Mouse (Mus musculus): ENCODE measurements around the gene Cyp2e1. TPM values are rescaled to one million over a fixed set of nuclear protein-coding genes. Genes with fewer than 3 reads are reported as not detected.

Cyp2e1 gene
- total RNA-seq (2014; rRNA removed) (not detected in 2 replicates), polyA plus RNA-seq (2015; fragmentation: Nextera tagmentation; extraction: Ambion mirVana) (not detected in 2 replicates)

DNA sequence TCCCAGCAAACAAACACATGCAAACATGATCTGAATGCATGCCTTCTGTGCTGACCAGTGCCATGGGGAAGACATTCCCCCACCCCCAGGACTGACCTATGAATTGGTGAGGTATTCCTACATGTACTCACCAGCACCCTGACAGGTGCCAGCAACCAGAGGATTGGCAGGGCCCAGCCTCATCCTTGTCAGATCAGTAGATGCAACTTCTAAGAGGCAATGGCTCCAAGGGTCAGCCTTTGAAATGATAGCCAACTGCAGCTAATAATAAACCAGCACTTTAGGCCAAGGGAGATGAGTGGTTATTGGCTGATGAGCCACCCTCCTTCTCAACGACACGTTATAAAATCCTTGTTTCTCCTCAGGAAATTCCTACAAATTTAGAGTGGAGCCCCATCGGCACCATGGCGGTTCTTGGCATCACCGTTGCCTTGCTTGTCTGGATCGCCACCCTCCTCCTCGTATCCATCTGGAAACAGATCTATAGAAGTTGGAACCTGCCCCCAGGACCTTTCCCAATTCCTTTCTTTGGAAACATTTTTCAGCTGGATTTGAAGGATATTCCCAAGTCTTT, at the start of gene Cyp2e1:
Cyp2e1 (plus strand) TSS at position 293 of the 574 bp plus-strand sequence.
- no peak within 1 kb of the TSS for H3K27ac ChIP-seq (ENCODE audit: low read depth, low read length)
- no peak for ATAC-seq
- WGBS = 90% methylated on average over 7 of the region's 7 CpGs
- no peak for DNase-seq
- H3K27me3 ChIP-seq (ENCODE audit: insufficient read depth, low read length) = no peaks in the 10 kb centered on the region
- H3K36me3 ChIP-seq (ENCODE audit: insufficient read depth) = no peaks in the 10 kb centered on the region
- no peak within 1 kb of the TSS for H3K4me2 ChIP-seq (ENCODE audit: low read depth)
- H3K4me1 ChIP-seq (ENCODE audit: insufficient read depth) = no peaks in the 10 kb centered on the region
- no peak within 1 kb of the TSS for H3K9ac ChIP-seq
- H3K4me3 ChIP-seq (ENCODE audit: low read depth, low read length) = no peak within 1 kb of the TSS
- no peaks in the 10 kb centered on the region for H3K9me3 ChIP-seq (ENCODE audit: low read length)
- TF ChIP-seq CTCF (IDR thresholded peaks at IDR 0.05; ENCODE audit: low read depth) = no peak

GRCm38 (mm10) chr7:140717155-140718055, 46.1 kb upstream of the Cyp2e1 start:
- Histone ChIP-seq H3K4me3 (ENCODE audit: low read depth, low read length) (no peak overlapping the region), H3K4me1 (ENCODE audit: insufficient read depth) (no peaks in the 10 kb centered on the region), H3K9ac (no peak overlapping the region), H3K4me2 (ENCODE audit: low read depth) (no peak overlapping the region), H3K27me3 (ENCODE audit: insufficient read depth, low read length) (no peaks in the 10 kb centered on the region), H3K9me3 (ENCODE audit: low read length) (no peaks in the 10 kb centered on the region), H3K27ac (ENCODE audit: low read depth, low read length) (no peak overlapping the region), H3K36me3 (ENCODE audit: insufficient read depth) (no peaks in the 10 kb centered on the region)
- TF ChIP-seq CTCF (IDR thresholded peaks at IDR 0.05; ENCODE audit: low read depth) = no peak
- 88% methylated on average over 7 of the region's 7 CpGs for WGBS
- no peak for DNase-seq
- no peak for ATAC-seq

DNA sequence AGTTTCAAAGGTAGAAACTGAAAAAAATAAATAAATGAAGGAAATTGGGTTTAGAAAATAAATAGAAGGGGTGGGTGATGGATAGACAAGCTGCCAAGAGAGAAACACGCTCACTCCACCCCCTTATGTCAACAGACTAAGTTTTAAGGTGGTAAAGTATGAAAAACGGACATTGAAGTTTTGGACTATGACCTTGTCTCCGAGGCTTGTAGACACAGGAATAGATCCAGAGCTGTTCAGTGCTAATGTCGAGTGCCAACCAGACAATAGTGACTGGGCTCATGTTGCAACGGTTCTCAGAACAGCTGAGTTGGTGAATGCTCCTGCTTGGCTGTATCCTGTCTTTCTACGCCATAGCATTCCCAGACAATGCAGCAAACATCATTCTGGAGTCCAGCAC, 42.4 kb upstream of the Cyp2e1 start:
- Histone ChIP-seq H3K27ac (ENCODE audit: low read depth, low read length) (no peak overlapping the region), H3K9ac (no peak overlapping the region), H3K36me3 (ENCODE audit: insufficient read depth) (no peaks in the 10 kb centered on the region), H3K4me2 (ENCODE audit: low read depth) (no peak overlapping the region), H3K9me3 (ENCODE audit: low read length) (no peaks in the 10 kb centered on the region), H3K4me3 (ENCODE audit: low read depth, low read length) (no peak overlapping the region), H3K4me1 (ENCODE audit: insufficient read depth) (no peaks in the 10 kb centered on the region), H3K27me3 (ENCODE audit: insufficient read depth, low read length) (no peaks in the 10 kb centered on the region)
- TF ChIP-seq CTCF (IDR thresholded peaks at IDR 0.05; ENCODE audit: low read depth) = no peak
- 76% methylated on average over 6 of the region's 6 CpGs for WGBS
- DNase-seq (no peak), ATAC-seq (no peak)

DNA sequence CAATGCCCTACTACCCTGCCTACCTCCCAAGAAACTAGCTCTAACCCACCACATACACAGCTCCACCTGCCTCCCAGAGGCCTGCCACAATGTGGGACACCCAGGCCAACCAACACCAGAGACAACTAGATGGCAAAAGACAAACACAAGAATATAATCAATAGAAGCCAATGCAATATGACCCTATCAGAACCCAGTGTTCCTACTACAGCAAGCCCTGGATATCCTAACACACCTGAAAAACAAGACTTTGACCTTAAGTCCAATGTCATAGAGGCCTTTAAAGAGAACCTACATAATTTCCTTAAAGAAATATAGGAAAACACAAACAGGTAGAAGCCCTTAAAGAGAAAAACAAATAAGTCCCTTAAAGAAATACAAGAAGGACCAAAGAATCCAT, 38.0 kb upstream of the Cyp2e1 start:
- no peak for TF ChIP-seq CTCF (IDR thresholded peaks at IDR 0.05; ENCODE audit: low read depth)
- Histone ChIP-seq H3K27me3 (ENCODE audit: insufficient read depth, low read length) (no peaks in the 10 kb centered on the region), H3K36me3 (ENCODE audit: insufficient read depth) (no peaks in the 10 kb centered on the region), H3K4me1 (ENCODE audit: insufficient read depth) (no peaks in the 10 kb centered on the region), H3K4me2 (ENCODE audit: low read depth) (no peak overlapping the region), H3K9me3 (ENCODE audit: low read length) (no peaks in the 10 kb centered on the region), H3K4me3 (ENCODE audit: low read depth, low read length) (no peak overlapping the region), H3K27ac (ENCODE audit: low read depth, low read length) (no peak overlapping the region), H3K9ac (no peak overlapping the region)
- DNase-seq (no peak), ATAC-seq (no peak)

GRCm38 (mm10) chr7:140733162-140733561, 30.4 kb upstream of the Cyp2e1 start:
- Histone ChIP-seq H3K27me3 (ENCODE audit: insufficient read depth, low read length) (no peaks in the 10 kb centered on the region), H3K9ac (no peak overlapping the region), H3K27ac (ENCODE audit: low read depth, low read length) (no peak overlapping the region), H3K9me3 (ENCODE audit: low read length) (no peaks in the 10 kb centered on the region), H3K4me1 (ENCODE audit: insufficient read depth) (no peaks in the 10 kb centered on the region), H3K4me2 (ENCODE audit: low read depth) (no peak overlapping the region), H3K4me3 (ENCODE audit: low read depth, low read length) (no peak overlapping the region), H3K36me3 (ENCODE audit: insufficient read depth) (no peaks in the 10 kb centered on the region)
- ATAC-seq (no peak), DNase-seq (peak; percentile 1)
- 0 out of 2 replicates have a peak, but pooled peaks have one; percentile 16 for TF ChIP-seq CTCF (IDR thresholded peaks at IDR 0.05; ENCODE audit: low read depth)
- 76% methylated on average over 2 of the region's 2 CpGs for WGBS

DNA sequence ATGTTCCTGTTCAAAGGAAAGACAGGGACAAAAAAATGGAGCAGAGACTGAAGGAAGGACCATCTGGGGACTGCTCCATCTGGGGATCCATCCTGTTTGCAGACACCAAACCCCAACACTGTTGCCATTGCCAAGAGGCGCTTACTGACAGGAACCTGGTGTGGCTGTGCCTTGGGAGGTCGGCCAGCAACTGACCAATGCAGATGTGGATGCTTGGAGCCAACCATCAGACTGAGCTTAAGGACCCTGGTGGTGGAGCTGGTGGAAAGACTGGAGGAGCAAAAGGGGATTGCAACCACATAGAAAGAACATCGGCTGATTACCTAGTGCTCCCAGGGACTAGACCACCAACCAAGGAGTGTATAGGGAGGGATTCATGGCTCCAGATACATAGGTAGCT, 16.1 kb upstream of the Cyp2e1 start:
- Histone ChIP-seq H3K9ac (no peak overlapping the region), H3K4me3 (ENCODE audit: low read depth, low read length) (no peak overlapping the region), H3K27ac (ENCODE audit: low read depth, low read length) (no peak overlapping the region), H3K27me3 (ENCODE audit: insufficient read depth, low read length) (no peaks in the 10 kb centered on the region), H3K4me2 (ENCODE audit: low read depth) (no peak overlapping the region), H3K4me1 (ENCODE audit: insufficient read depth) (no peaks in the 10 kb centered on the region), H3K36me3 (ENCODE audit: insufficient read depth) (no peaks in the 10 kb centered on the region), H3K9me3 (ENCODE audit: low read length) (no peaks in the 10 kb centered on the region)
- no peak for TF ChIP-seq CTCF (IDR thresholded peaks at IDR 0.05; ENCODE audit: low read depth)
- ATAC-seq (no peak), DNase-seq (no peak)
- 92% methylated on average over 3 of the region's 3 CpGs for WGBS

Data from forebrain, postnatal 0 days (tissue).